Mouse (Mus musculus) kidney, adult 2 months (tissue): Measurements from ENCODE around the gene Bcl2l13. TPM values are rescaled to one million over a fixed set of nuclear protein-coding genes. Genes with fewer than 3 reads are reported as not detected.

Experiments
- DNase-seq: peaks from one replicate; pipeline ENCODE4 v3.0.0; 2021
- H3K27ac ChIP-seq: fragments of 200-500 bp; 2 replicates; pipeline ENCODE4 v1.5.1; 2012; ENCODE audit warnings: low read depth, low read length, control low read depth, inconsistent platforms; ENCODE audit not compliant: insufficient read depth
- H3K27me3 ChIP-seq: fragments of 200-500 bp; replicated peaks from 2 replicates; pipeline ENCODE4 v1.6.1; 2012; ENCODE audit warnings: mild to moderate bottlenecking, moderate library complexity, low read length, inconsistent platforms; ENCODE audit not compliant: control insufficient read depth, insufficient read depth
- H3K36me3 ChIP-seq: fragments of 200-500 bp; 2 replicates; pipeline ENCODE4 v1.6.1; 2012; ENCODE audit warnings: mild to moderate bottlenecking, moderate library complexity, low read length, inconsistent platforms; ENCODE audit not compliant: control insufficient read depth, insufficient read depth
- H3K4me1 ChIP-seq: fragments of 200-500 bp; 2 replicates; pipeline ENCODE4 v1.6.1; 2011; ENCODE audit warnings: low read length; ENCODE audit not compliant: control insufficient read depth, insufficient read depth
- H3K4me3 ChIP-seq: fragments of 200-500 bp; 2 replicates; pipeline ENCODE4 v1.5.1; 2011; ENCODE audit warnings: mild to moderate bottlenecking, low read depth, low read length, control low read depth; ENCODE audit not compliant: insufficient read depth
- CTCF ChIP-seq: fragments of 200-500 bp; conservative IDR thresholded peaks from 2 replicates; pipeline ENCODE4 v1.5.1; 2011; ENCODE audit warnings: low read depth, mild to moderate bottlenecking, control low read depth, low read length, moderate library complexity, mixed read lengths; ENCODE audit not compliant: insufficient read depth, insufficient read length
- POLR2A ChIP-seq: fragments of 200-500 bp; IDR thresholded peaks from one replicate; pipeline ENCODE4 v1.6.1; 2011; ENCODE audit warnings: low read depth, low read length, control low read depth
- WGBS: fragments of 180-500 bp; shearing (Covaris S2); methylation state at CpG from one replicate; pipeline ENCODE4 v1.1.7; 2018; 5-methylcytosine and 5-hydroxymethylcytosine counted together
- polyA plus RNA-seq: library from polyadenylated mRNA; depleted of rRNA; stranded (reverse); fragments of >200 nt; gene quantifications from 2 replicates; pipeline ENCODE4 v1.2.3, GENCODE M21; 2012; rRNA removed

The Bcl2l13 gene
- polyA plus RNA-seq, result 23.3 and 27.5 TPM in 2 replicates

DNA sequence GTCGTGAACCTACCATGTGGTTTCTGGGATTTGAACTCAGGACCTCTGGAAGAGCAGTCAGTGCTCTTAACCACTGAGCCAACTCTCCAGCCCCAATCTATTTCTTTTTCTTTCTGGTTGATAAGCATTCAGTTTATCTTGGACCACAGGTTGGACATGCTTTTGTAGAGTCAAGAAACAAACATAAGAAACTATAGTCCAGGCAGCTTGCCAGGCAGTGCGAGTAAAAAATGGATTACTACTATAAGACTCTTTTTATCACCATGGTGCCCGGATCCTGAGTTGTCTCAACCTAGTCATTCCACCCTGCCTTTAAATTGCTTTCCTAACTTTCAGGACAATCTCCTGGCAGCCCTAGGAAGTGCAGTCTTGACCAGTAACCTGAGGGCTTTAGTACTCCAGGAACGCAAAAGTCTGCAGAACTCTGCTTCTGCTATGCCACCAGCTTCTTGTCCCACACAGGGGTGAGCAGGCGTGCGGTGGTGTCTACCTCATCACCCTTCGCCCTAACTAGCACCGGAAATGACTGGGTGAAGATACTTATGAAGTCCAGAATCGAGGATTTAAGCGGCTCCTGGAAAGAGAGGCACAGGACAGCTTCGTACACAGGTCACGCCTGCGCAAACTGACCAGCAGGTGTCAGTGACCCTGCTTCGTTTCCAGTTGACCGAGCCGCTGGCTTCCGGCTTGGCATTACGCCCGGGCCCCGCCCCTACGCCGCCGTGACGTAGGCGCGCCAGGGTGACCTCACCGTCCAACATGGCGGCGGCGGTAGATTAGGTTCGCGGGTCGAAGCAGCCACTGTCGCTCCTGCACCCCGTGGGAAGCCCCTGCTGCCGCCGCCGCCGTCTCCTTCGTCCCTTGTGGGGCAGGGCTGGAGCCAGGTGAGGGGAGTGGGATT lies at the start of gene Bcl2l13:
Gene Bcl2l13 (plus strand): TSS at position 739 of the 901 bp plus-strand sequence.
- H3K27me3 ChIP-seq, result no peaks in the 10 kb centered on the region
- peak within 1 kb of the TSS; percentile 90 for H3K27ac ChIP-seq
- peak; percentile 98 for DNase-seq
- 3% methylated on average over 40 of the region's 40 CpGs for WGBS
- peak; percentile 47 for TF ChIP-seq CTCF
- peak; percentile 84 for TF ChIP-seq POLR2A
- no peaks in the 10 kb centered on the region for H3K36me3 ChIP-seq
- peak within 1 kb of the TSS; percentile 73 for H3K4me3 ChIP-seq
- H3K4me1 ChIP-seq, result no peaks in the 10 kb centered on the region

GRCm38 (mm10) chr6:120788068-120788607 lies 47.9 kb upstream of the Bcl2l13 start:
- DNase-seq, result no peak
- H3K4me3 ChIP-seq, result no peak overlapping the region
- H3K27me3 ChIP-seq, result no peaks in the 10 kb centered on the region
- no peak overlapping the region for H3K27ac ChIP-seq
- H3K36me3 ChIP-seq, result no peaks in the 10 kb centered on the region
- H3K4me1 ChIP-seq, result no peaks in the 10 kb centered on the region
- WGBS, result 72% methylated on average over 5 of the region's 5 CpGs
- TF ChIP-seq CTCF, result no peak
- TF ChIP-seq POLR2A, result no peak

GRCm38 (mm10) chr6:120788904-120789303 lies 47.1 kb upstream of the Bcl2l13 start:
- Histone ChIP-seq H3K4me1 (no peaks in the 10 kb centered on the region), H3K4me3 (no peak overlapping the region), H3K36me3 (no peaks in the 10 kb centered on the region), H3K27me3 (no peaks in the 10 kb centered on the region), H3K27ac (no peak overlapping the region)
- no peak for TF ChIP-seq POLR2A
- no peak for TF ChIP-seq CTCF
- DNase-seq, result no peak

DNA sequence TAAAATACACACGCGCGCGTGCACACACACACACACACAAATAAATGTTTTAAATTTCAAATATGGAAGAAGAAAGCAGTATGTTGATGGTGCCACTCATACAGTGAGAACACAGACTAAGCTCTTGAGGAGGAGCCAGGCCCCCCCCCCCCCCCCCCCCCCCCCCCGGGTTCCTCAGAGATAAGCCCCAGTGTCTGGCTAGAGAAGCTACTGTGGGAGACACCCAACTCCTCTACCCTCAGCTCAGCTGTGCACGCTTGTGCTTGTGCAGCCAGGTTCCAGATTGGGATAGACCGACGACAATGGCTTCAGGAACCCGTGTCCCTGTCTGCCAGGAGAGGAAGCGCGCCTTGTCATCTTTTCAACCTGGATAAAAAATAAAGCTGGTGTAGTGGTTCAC lies 45.9 kb upstream of the Bcl2l13 start:
- no peak overlapping the region for H3K4me3 ChIP-seq
- 81% methylated on average over 11 of the region's 11 CpGs for WGBS
- TF ChIP-seq CTCF (no peak), POLR2A (no peak)
- no peak overlapping the region for H3K27ac ChIP-seq
- H3K36me3 ChIP-seq, result no peaks in the 10 kb centered on the region
- H3K27me3 ChIP-seq, result no peaks in the 10 kb centered on the region
- no peaks in the 10 kb centered on the region for H3K4me1 ChIP-seq
- DNase-seq, result no peak

DNA sequence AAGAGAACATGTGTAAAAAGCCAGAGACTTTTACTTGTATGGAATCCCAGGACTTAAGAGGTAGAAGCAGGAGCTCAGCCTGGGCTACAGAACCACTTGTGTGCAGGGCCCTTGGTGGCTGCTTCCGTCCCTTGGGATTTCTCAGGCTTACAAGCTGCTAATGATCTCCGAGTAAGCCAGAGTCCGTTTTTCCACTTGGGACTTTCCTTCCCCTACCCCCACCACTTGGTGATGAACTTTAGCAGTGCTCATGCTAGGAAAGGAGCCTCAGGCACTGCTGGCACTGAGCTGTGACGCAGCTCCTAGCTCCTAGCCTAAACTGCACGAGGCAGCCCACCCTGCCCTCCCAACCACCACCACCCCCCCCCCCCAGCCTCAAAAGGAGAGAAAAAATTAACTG lies 45.3 kb upstream of the Bcl2l13 start:
- DNase-seq, result peak; percentile 20
- Histone ChIP-seq H3K27ac (no peak overlapping the region), H3K4me1 (no peaks in the 10 kb centered on the region), H3K36me3 (peaks cover under 1% of the 10 kb centered on the region), H3K4me3 (no peak overlapping the region), H3K27me3 (no peaks in the 10 kb centered on the region)
- WGBS, result 29% methylated on average over 5 of the region's 5 CpGs
- TF ChIP-seq CTCF (no peak), POLR2A (no peak)

DNA sequence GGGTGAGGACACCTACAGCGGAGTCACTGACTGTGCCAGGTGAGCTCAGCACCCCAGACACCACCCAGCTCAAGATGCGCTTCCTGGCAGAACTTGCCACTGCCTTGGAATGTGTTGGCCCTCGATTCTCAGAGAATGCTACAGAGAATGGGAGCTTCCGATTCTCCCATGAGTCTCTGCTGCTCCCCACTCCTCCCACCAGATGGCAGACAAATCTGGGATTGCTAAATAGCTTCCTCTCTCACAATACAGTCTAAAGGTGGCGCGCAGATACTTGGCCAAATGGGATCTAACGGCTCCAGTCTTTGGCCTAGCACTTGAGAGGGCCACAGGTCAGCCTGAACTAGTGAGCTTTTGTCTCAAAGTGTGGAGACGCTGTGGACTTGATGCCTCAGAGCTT lies 43.1 kb upstream of the Bcl2l13 start:
- no peak overlapping the region for H3K27ac ChIP-seq
- H3K4me1 ChIP-seq, result no peaks in the 10 kb centered on the region
- H3K36me3 ChIP-seq, result peaks cover 5% of the 10 kb centered on the region
- no peaks in the 10 kb centered on the region for H3K27me3 ChIP-seq
- DNase-seq, result no peak
- TF ChIP-seq POLR2A, result no peak
- TF ChIP-seq CTCF, result peak; percentile 27; the same call in 1 of the 2 replicates
- no peak overlapping the region for H3K4me3 ChIP-seq
- WGBS, result 74% methylated on average over 8 of the region's 8 CpGs

- no peaks in the 10 kb centered on the region for H3K27me3 ChIP-seq
- DNase-seq, result no peak
- H3K4me1 ChIP-seq, result no peaks in the 10 kb centered on the region
- peaks cover 5% of the 10 kb centered on the region for H3K36me3 ChIP-seq
- 73% methylated on average over 5 of the region's 5 CpGs for WGBS
- H3K27ac ChIP-seq, result no peak overlapping the region
- TF ChIP-seq POLR2A, result no peak
- no peak for TF ChIP-seq CTCF
- no peak overlapping the region for H3K4me3 ChIP-seq
Measured at GRCm38 (mm10) chr6:120795422-120796086, 40.5 kb upstream of the Bcl2l13 start.
